Mouse (Mus musculus): ENCODE results near the gene Mapk10. TPM values are rescaled to one million over a fixed set of nuclear protein-coding genes. Genes with fewer than 3 reads are reported as not detected.

Gene Mapk10
- polyA plus RNA-seq, 1 experiment from 2014 or later = 4.1 TPM

- Histone ChIP-seq H3K36me3 (ENCODE audit: control insufficient read depth, insufficient read depth, low read length) (no peaks in the 10 kb centered on the region), H3K4me3 (ENCODE audit: control insufficient read depth in 1 of 2, insufficient read depth in 1 of 2, low read depth in 1 of 2, low read length in 2 of 2) (no peak overlapping the region), H3K27me3 (ENCODE audit: control insufficient read depth, insufficient read depth, low read length) (no peaks in the 10 kb centered on the region), H3K4me1 (ENCODE audit: control insufficient read depth in 2 of 2, insufficient read depth in 2 of 2, low read length in 2 of 2) (no peaks in the 10 kb centered on the region), H3K27ac (replicated peaks in 1 of 2; ENCODE audit: control insufficient read depth in 1 of 2, insufficient read depth in 1 of 2, low read depth in 2 of 2, low read length in 2 of 2) (no peak overlapping the region), H3K9ac (ENCODE audit: low read length) (no peak overlapping the region), H3K9me3 (ENCODE audit: control insufficient read depth, low read length) (no peaks in the 10 kb centered on the region), H3K4me2 (ENCODE audit: low read length) (no peak overlapping the region)
- no peak for ATAC-seq (ENCODE audit: insufficient number of reproducible peaks, insufficient read depth, low FRiP score, low read depth)
- 67% methylated on average over 9 of the region's 9 CpGs for WGBS
These were observed 77.5 kb downstream of the Mapk10 start for GRCm38 (mm10) chr5:103133626-103134025.

GRCm38 (mm10) chr5:103132814-103133213 lies 78.3 kb downstream of the Mapk10 start:
- 54% methylated on average over 6 of the region's 6 CpGs for WGBS
- Histone ChIP-seq H3K27ac (replicated peaks in 1 of 2; ENCODE audit: control insufficient read depth in 1 of 2, insufficient read depth in 1 of 2, low read depth in 2 of 2, low read length in 2 of 2) (no peak overlapping the region), H3K9me3 (ENCODE audit: control insufficient read depth, low read length) (no peaks in the 10 kb centered on the region), H3K4me3 (ENCODE audit: control insufficient read depth in 1 of 2, insufficient read depth in 1 of 2, low read depth in 1 of 2, low read length in 2 of 2) (no peak overlapping the region), H3K4me1 (ENCODE audit: control insufficient read depth in 2 of 2, insufficient read depth in 2 of 2, low read length in 2 of 2) (no peaks in the 10 kb centered on the region), H3K27me3 (ENCODE audit: control insufficient read depth, insufficient read depth, low read length) (no peaks in the 10 kb centered on the region), H3K36me3 (ENCODE audit: control insufficient read depth, insufficient read depth, low read length) (no peaks in the 10 kb centered on the region), H3K9ac (ENCODE audit: low read length) (no peak overlapping the region), H3K4me2 (ENCODE audit: low read length) (no peak overlapping the region)
- no peak for ATAC-seq (ENCODE audit: insufficient number of reproducible peaks, insufficient read depth, low FRiP score, low read depth)

- 80% methylated on average over 3 of the region's 3 CpGs for WGBS
- H3K27ac ChIP-seq (replicated peaks in 1 of 2; ENCODE audit: control insufficient read depth in 1 of 2, insufficient read depth in 1 of 2, low read depth in 2 of 2, low read length in 2 of 2) = no peak overlapping the region
- no peaks in the 10 kb centered on the region for H3K9me3 ChIP-seq (ENCODE audit: control insufficient read depth, low read length)
- ATAC-seq (ENCODE audit: insufficient number of reproducible peaks, insufficient read depth, low FRiP score, low read depth) = no peak
- no peaks in the 10 kb centered on the region for H3K36me3 ChIP-seq (ENCODE audit: control insufficient read depth, insufficient read depth, low read length)
- no peaks in the 10 kb centered on the region for H3K4me1 ChIP-seq (ENCODE audit: control insufficient read depth in 2 of 2, insufficient read depth in 2 of 2, low read length in 2 of 2)
- no peak overlapping the region for H3K9ac ChIP-seq (ENCODE audit: low read length)
- no peak overlapping the region for H3K4me3 ChIP-seq (ENCODE audit: control insufficient read depth in 1 of 2, insufficient read depth in 1 of 2, low read depth in 1 of 2, low read length in 2 of 2)
- no peak overlapping the region for H3K4me2 ChIP-seq (ENCODE audit: low read length)
- no peaks in the 10 kb centered on the region for H3K27me3 ChIP-seq (ENCODE audit: control insufficient read depth, insufficient read depth, low read length)
These were observed 91.5 kb downstream of the Mapk10 start for GRCm38 (mm10) chr5:103119618-103120017.

GRCm38 (mm10) chr5:103115571-103115970 lies 95.6 kb downstream of the Mapk10 start:
- Histone ChIP-seq H3K4me3 (ENCODE audit: control insufficient read depth in 1 of 2, insufficient read depth in 1 of 2, low read depth in 1 of 2, low read length in 2 of 2) (no peak overlapping the region), H3K9ac (ENCODE audit: low read length) (no peak overlapping the region), H3K27me3 (ENCODE audit: control insufficient read depth, insufficient read depth, low read length) (no peaks in the 10 kb centered on the region), H3K36me3 (ENCODE audit: control insufficient read depth, insufficient read depth, low read length) (no peaks in the 10 kb centered on the region), H3K4me2 (ENCODE audit: low read length) (no peak overlapping the region), H3K27ac (replicated peaks in 1 of 2; ENCODE audit: control insufficient read depth in 1 of 2, insufficient read depth in 1 of 2, low read depth in 2 of 2, low read length in 2 of 2) (no peak overlapping the region), H3K9me3 (ENCODE audit: control insufficient read depth, low read length) (no peaks in the 10 kb centered on the region), H3K4me1 (ENCODE audit: control insufficient read depth in 2 of 2, insufficient read depth in 2 of 2, low read length in 2 of 2) (no peaks in the 10 kb centered on the region)
- WGBS = 83% methylated on average over 7 of the region's 7 CpGs
- no peak for ATAC-seq (ENCODE audit: insufficient number of reproducible peaks, insufficient read depth, low FRiP score, low read depth)

- Histone ChIP-seq H3K9ac (ENCODE audit: low read length) (no peak overlapping the region), H3K36me3 (ENCODE audit: control insufficient read depth, insufficient read depth, low read length) (no peaks in the 10 kb centered on the region), H3K4me1 (ENCODE audit: control insufficient read depth in 2 of 2, insufficient read depth in 2 of 2, low read length in 2 of 2) (no peaks in the 10 kb centered on the region), H3K27me3 (ENCODE audit: control insufficient read depth, insufficient read depth, low read length) (no peaks in the 10 kb centered on the region), H3K9me3 (ENCODE audit: control insufficient read depth, low read length) (no peaks in the 10 kb centered on the region), H3K4me2 (ENCODE audit: low read length) (no peak overlapping the region), H3K27ac (replicated peaks in 1 of 2; ENCODE audit: control insufficient read depth in 1 of 2, insufficient read depth in 1 of 2, low read depth in 2 of 2, low read length in 2 of 2) (no peak overlapping the region), H3K4me3 (ENCODE audit: control insufficient read depth in 1 of 2, insufficient read depth in 1 of 2, low read depth in 1 of 2, low read length in 2 of 2) (no peak overlapping the region)
- 77% methylated on average over 7 of the region's 7 CpGs for WGBS
- ATAC-seq (ENCODE audit: insufficient number of reproducible peaks, insufficient read depth, low FRiP score, low read depth) = no peak
These were observed 98.7 kb downstream of the Mapk10 start for GRCm38 (mm10) chr5:103112471-103112870.

- no peaks in the 10 kb centered on the region for H3K27me3 ChIP-seq (ENCODE audit: control insufficient read depth, insufficient read depth, low read length)
- WGBS = 63% methylated on average over 1 of the region's 1 CpGs
- no peaks in the 10 kb centered on the region for H3K36me3 ChIP-seq (ENCODE audit: control insufficient read depth, insufficient read depth, low read length)
- H3K4me1 ChIP-seq (ENCODE audit: control insufficient read depth in 2 of 2, insufficient read depth in 2 of 2, low read length in 2 of 2) = no peaks in the 10 kb centered on the region
- ATAC-seq (ENCODE audit: insufficient number of reproducible peaks, insufficient read depth, low FRiP score, low read depth) = no peak
- H3K4me3 ChIP-seq (ENCODE audit: control insufficient read depth in 1 of 2, insufficient read depth in 1 of 2, low read depth in 1 of 2, low read length in 2 of 2) = no peak overlapping the region
- H3K9me3 ChIP-seq (ENCODE audit: control insufficient read depth, low read length) = no peaks in the 10 kb centered on the region
- H3K4me2 ChIP-seq (ENCODE audit: low read length) = no peak overlapping the region
- no peak overlapping the region for H3K27ac ChIP-seq (replicated peaks in 1 of 2; ENCODE audit: control insufficient read depth in 1 of 2, insufficient read depth in 1 of 2, low read depth in 2 of 2, low read length in 2 of 2)
- no peak overlapping the region for H3K9ac ChIP-seq (ENCODE audit: low read length)
These were observed 101.7 kb downstream of the Mapk10 start for GRCm38 (mm10) chr5:103109409-103109808.

GRCm38 (mm10) chr5:103105441-103106414 lies 105.4 kb downstream of the Mapk10 start:
- Histone ChIP-seq H3K9me3 (ENCODE audit: control insufficient read depth, low read length) (no peaks in the 10 kb centered on the region), H3K27me3 (ENCODE audit: control insufficient read depth, insufficient read depth, low read length) (no peaks in the 10 kb centered on the region), H3K4me3 (ENCODE audit: control insufficient read depth in 1 of 2, insufficient read depth in 1 of 2, low read depth in 1 of 2, low read length in 2 of 2) (no peak overlapping the region), H3K4me2 (ENCODE audit: low read length) (no peak overlapping the region), H3K4me1 (ENCODE audit: control insufficient read depth in 2 of 2, insufficient read depth in 2 of 2, low read length in 2 of 2) (no peaks in the 10 kb centered on the region), H3K36me3 (ENCODE audit: control insufficient read depth, insufficient read depth, low read length) (no peaks in the 10 kb centered on the region), H3K27ac (replicated peaks in 1 of 2; ENCODE audit: control insufficient read depth in 1 of 2, insufficient read depth in 1 of 2, low read depth in 2 of 2, low read length in 2 of 2) (no peak overlapping the region), H3K9ac (ENCODE audit: low read length) (no peak overlapping the region)
- WGBS = 78% methylated on average over 10 of the region's 10 CpGs
- ATAC-seq (ENCODE audit: insufficient number of reproducible peaks, insufficient read depth, low FRiP score, low read depth) = no peak
